Mouse (Mus musculus) heart, embryonic 16.5 days (tissue): ENCODE results near the gene Zg16. TPM values are rescaled to one million over a fixed set of nuclear protein-coding genes. Genes with fewer than 3 reads are reported as not detected.

Source experiments
- ATAC-seq: fragments of 200-750 bp; cut with Nextera tagmentation; replicated peaks from 2 replicates; pipeline ENCODE4 v1.8.0; 2017; ENCODE audit warnings: moderate number of reproducible peaks; ENCODE audit not compliant: insufficient read depth, low FRiP score; ENCODE audit errors: extremely low read depth
- H3K27ac ChIP-seq: fragments of 300-500 bp; sonication (generic); 2 replicates; pipeline ENCODE4 v1.5.1; 2014; ENCODE audit warnings: mild to moderate bottlenecking, low read length, control low read depth, moderate library complexity
- H3K27me3 ChIP-seq: fragments of 300-500 bp; sonication (generic); 2 replicates; pipeline ENCODE4 v1.6.1; 2014; ENCODE audit warnings: low read length, mixed read lengths; ENCODE audit not compliant: control insufficient read depth, insufficient read depth
- H3K36me3 ChIP-seq: fragments of 300-500 bp; sonication (generic); 2 replicates; pipeline ENCODE4 v1.6.1; 2014; ENCODE audit not compliant: control insufficient read depth, insufficient read depth
- H3K4me1 ChIP-seq: fragments of 300-500 bp; sonication (generic); 2 replicates; pipeline ENCODE4 v1.6.1; 2014; ENCODE audit warnings: low read length, mixed read lengths; ENCODE audit not compliant: control insufficient read depth, insufficient read depth
- H3K4me2 ChIP-seq: fragments of 300-500 bp; sonication (generic); 2 replicates; pipeline ENCODE4 v1.6.1; 2014; ENCODE audit warnings: low read depth, mild to moderate bottlenecking, control low read depth, low read length
- H3K4me3 ChIP-seq: fragments of 300-500 bp; sonication (generic); 2 replicates; pipeline ENCODE4 v1.5.1; 2014; ENCODE audit warnings: mild to moderate bottlenecking, control low read depth, low read length
- H3K9ac ChIP-seq: fragments of 300-500 bp; sonication (generic); 2 replicates; pipeline ENCODE4 v1.6.1; 2014; ENCODE audit warnings: low read length, control low read depth
- H3K9me3 ChIP-seq: fragments of 300-500 bp; sonication (generic); replicated peaks from 2 replicates; pipeline ENCODE4 v1.6.1; 2016; ENCODE audit warnings: low read length; ENCODE audit not compliant: control insufficient read depth
- WGBS: fragments of 180-500 bp; shearing (Covaris S2); extraction: QIAGEN DNeasy Blood & Tissue Kit; methylation state at CpG from one replicate; pipeline ENCODE4 v1.1.7; 2014; 5-methylcytosine and 5-hydroxymethylcytosine counted together
- polyA plus RNA-seq: library from polyadenylated mRNA; unstranded; fragments of >200 nt; fragmentation: Nextera tagmentation; extraction: Ambion mirVana; gene quantifications from 2 replicates; pipeline ENCODE4 v1.2.1, GENCODE M21; 2015

The Zg16 gene
- polyA plus RNA-seq, 1 experiment from 2014 or later, result 18.3 TPM

DNA sequence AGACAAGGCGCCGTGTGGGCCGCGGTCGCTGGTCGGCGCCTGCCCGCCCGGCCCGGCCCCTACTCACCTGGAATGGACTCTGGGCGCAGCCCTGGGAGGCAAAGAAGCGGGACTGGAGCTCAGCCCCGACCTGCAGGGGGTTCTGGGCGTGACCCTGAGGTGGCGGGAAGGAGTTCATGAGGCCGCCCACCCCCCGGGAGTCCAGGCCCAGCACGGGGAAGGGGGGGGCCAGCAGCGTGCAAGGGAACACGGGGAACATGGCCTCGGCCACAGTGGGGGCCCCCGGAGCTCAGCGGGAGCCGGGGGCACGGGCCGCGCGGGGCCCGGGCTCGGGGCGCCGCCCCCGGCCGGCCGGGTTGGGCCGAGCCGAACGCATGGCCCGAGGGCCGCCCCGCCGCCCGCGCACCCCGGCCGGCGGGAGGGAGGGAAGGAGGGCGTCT is 60.9 kb downstream of the Zg16 start:
- WGBS, result under 1% methylated on average over 23 of the region's 48 CpGs

DNA sequence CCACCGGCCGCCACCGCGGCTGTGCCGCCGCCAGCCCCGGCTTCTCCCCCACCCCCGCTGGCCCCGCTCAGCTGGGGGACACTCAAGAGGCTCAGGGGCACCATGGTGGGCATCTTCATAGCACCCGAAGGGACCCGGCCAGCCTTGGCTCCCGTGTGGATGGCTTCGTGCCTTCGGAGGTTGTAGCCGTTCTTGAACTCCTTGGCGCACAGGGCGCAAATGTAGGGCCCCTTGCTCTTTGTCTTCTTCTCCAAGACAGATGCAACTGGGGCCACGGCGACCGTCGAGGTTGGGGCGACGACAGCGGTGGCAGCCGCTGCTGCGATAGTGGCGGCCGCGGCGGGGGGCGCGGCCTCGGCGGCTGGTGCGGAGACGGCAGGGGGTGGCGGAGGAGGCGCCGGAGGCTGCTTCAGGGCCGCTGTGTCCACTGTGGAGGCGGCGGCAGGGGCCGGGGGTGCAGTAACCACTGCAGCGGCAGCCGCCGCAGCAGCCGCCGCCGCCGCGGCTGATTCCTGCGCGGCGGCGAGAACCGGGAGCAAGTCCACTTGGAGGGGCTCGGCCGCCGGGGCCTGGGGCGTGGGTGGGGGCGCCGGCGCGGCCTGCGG is 61.5 kb downstream of the Zg16 start:
- Histone ChIP-seq H3K4me1 (peaks cover 46% of the 10 kb centered on the region), H3K27ac (peak overlapping the region; percentile 100), H3K4me3 (peak overlapping the region; percentile 94), H3K4me2 (peak overlapping the region; percentile 92), H3K9ac (peak overlapping the region; percentile 99), H3K36me3 (peaks cover 30% of the 10 kb centered on the region), H3K27me3 (no peaks in the 10 kb centered on the region), H3K9me3 (no peaks in the 10 kb centered on the region)
- ATAC-seq, result no peak
- under 1% methylated on average over 58 of the region's 65 CpGs for WGBS

More for the DNA sequence above, 60.9 kb downstream of the Zg16 start:
- Histone ChIP-seq H3K9ac (peak overlapping the region; percentile 99), H3K36me3 (peaks cover 36% of the 10 kb centered on the region), H3K4me1 (peaks cover 41% of the 10 kb centered on the region), H3K9me3 (no peaks in the 10 kb centered on the region), H3K4me3 (peak overlapping the region; percentile 94), H3K27me3 (no peaks in the 10 kb centered on the region), H3K27ac (peak overlapping the region; percentile 100), H3K4me2 (peak overlapping the region; percentile 92)
- ATAC-seq, result peak; percentile 24

DNA sequence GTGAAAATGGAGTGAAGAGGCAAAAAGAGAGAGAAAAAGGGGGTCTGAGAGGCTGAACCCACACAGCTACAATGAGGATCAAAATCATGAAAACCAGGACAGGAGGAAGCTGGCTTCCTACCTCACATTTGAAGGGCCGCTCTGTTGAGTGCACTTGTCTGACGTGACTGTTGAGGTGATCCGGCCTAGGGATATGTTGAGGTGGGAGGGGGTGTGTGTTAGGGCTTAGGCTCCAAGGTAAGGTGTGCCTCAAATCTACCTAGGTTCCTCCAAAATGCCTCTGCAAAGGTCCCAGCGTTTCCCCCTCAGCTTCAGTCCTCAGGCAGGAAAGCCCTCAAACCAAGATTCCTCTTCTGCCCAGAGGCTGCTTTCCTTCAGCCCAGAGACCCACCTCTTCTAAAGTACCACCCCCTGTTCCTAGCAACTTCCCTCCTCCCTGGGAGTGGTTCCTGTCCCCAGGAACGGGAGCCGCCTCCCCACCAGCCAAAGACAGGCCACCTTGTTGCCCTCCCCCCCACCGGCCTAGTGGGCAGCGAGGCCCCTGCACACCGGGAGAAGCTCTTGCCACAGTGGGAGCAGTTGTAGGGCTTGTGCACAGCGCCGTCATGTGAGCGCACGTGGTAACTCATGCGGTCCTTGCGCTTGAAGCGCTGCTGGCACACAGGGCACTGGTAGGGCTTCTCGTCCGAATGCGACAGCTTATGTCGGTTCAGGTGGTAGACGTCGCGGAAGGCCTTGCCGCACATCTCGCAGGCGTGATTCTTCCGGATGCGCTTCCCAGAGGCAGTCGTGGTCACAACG is 62.2 kb downstream of the Zg16 start:
- no peaks in the 10 kb centered on the region for H3K27me3 ChIP-seq
- peak; percentile 18 for ATAC-seq
- H3K9ac ChIP-seq, result peak overlapping the region; percentile 99
- H3K4me2 ChIP-seq, result peak overlapping the region; percentile 92
- H3K4me1 ChIP-seq, result peaks cover 51% of the 10 kb centered on the region
- H3K27ac ChIP-seq, result peak overlapping the region; percentile 100
- under 1% methylated on average over 30 of the region's 30 CpGs for WGBS
- peak overlapping the region; percentile 94 for H3K4me3 ChIP-seq
- H3K36me3 ChIP-seq, result peaks cover 26% of the 10 kb centered on the region
- H3K9me3 ChIP-seq, result no peaks in the 10 kb centered on the region

DNA sequence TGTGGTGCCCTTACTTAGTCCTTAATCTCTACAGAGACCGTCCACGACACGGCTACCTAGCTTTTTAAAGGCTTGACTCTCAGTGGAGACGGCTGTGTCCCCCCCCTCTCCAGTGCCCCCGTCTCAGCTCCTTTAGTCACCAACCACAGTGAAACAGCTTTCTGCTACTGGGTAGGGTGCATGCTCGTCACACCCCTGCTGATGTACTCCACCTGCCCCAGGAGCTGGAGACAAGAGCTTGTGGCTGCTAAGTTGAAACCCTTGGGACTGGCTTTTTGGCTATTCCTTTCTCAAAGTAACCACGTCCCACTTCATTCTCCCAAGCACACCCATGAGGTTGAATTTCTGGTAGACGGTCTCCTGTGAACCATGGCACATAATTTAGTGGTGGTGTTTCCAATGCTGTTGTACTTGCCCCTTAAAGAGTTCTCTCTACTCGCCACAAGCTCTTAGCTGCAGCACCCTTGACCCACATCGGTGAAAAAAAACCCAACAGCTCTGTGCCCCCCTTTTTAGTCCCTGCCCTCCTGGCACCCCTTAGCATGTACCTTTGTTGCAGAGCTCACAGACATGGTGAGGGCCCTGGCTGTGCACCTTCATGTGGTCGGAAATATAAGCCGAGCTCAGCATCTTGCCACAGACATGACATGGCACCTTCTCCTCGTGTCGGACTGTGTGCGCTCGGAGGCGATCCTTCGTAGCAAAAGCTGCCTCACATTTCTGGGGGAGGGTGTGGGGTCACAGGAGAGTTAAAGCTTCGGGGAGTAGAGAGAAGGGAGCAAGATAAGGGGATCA is 63.0 kb downstream of the Zg16 start:
- ATAC-seq, result no peak
- Histone ChIP-seq H3K27ac (peak overlapping the region; percentile 100), H3K4me2 (peak overlapping the region; percentile 92), H3K27me3 (no peaks in the 10 kb centered on the region), H3K4me1 (peaks cover 51% of the 10 kb centered on the region), H3K36me3 (peaks cover 22% of the 10 kb centered on the region), H3K4me3 (peak overlapping the region; percentile 94), H3K9ac (peak overlapping the region; percentile 99), H3K9me3 (no peaks in the 10 kb centered on the region)
- 20% methylated on average over 19 of the region's 19 CpGs for WGBS

DNA sequence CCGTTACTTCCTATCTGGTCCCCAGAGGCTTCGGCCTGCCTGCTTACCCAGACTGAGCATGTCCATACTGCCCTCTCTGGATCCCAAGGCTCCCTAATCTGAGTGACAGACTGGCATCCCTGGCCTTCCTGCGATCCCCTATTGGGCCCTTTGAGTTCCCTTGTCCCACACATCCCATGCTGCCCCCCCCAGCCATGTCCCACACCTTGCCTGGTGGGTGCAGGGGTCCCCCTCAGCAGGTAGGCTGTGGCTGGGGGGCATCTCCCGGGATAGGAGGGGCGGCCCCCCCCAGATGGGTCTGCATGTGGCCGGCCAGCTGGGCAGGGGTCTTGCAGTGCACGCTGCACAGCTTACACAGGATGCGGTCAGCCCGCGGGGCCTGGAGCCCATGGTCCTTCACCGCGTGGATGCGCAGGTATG is 63.8 kb downstream of the Zg16 start:
- Histone ChIP-seq H3K4me2 (peak overlapping the region; percentile 92), H3K27me3 (no peaks in the 10 kb centered on the region), H3K27ac (no peak overlapping the region), H3K4me1 (peaks cover 51% of the 10 kb centered on the region), H3K4me3 (peak overlapping the region; percentile 94), H3K9me3 (no peaks in the 10 kb centered on the region), H3K9ac (peak overlapping the region; percentile 99), H3K36me3 (peaks cover 21% of the 10 kb centered on the region)
- 77% methylated on average over 13 of the region's 13 CpGs for WGBS
- no peak for ATAC-seq

DNA sequence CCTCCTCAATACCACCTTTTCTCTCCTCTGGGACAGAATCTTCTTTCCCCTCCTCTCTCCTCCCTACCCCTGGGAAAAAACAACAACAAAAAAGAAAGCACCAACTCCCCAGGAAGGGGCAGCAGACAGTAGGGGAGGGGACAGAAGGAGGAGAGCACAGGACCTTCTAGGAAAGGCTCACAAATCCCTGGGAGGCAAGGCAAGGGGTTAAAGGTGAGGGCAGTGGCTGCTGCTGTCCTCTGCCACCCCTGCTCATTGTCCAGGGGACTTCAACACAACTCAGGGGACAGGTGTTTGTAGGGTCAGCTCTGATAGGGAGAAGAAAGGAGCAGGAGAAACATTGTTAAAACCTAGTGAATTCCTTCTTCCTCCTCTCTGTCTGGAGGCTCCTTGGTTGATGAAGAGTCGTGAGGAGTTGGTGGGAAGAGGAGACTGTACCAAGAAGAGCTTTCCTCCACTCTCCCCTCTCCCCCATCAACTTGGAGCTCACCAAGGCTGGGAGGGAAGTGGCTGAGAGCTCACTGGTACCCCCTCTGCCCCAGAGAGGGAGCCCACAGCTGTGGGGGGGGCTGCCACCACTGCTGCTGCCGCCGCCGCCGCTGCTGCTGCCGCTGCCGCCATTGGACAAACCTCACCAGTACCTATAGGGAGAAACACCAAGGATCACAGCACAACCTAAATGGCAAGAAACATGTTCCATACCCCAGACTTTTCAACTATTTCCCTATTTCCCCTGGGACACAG is 64.4 kb downstream of the Zg16 start:
- no peak overlapping the region; the same call in 1 of the 2 replicates for H3K4me3 ChIP-seq
- ATAC-seq, result no peak
- H3K9ac ChIP-seq, result peak overlapping the region; percentile 1; the same call in 1 of the 2 replicates
- H3K27me3 ChIP-seq, result no peaks in the 10 kb centered on the region
- peaks cover 48% of the 10 kb centered on the region for H3K4me1 ChIP-seq
- H3K4me2 ChIP-seq, result peak overlapping the region; percentile 92
- H3K27ac ChIP-seq, result no peak overlapping the region
- H3K36me3 ChIP-seq, result peaks cover 21% of the 10 kb centered on the region
- WGBS, result 79% methylated on average over 7 of the region's 7 CpGs
- no peaks in the 10 kb centered on the region for H3K9me3 ChIP-seq

DNA sequence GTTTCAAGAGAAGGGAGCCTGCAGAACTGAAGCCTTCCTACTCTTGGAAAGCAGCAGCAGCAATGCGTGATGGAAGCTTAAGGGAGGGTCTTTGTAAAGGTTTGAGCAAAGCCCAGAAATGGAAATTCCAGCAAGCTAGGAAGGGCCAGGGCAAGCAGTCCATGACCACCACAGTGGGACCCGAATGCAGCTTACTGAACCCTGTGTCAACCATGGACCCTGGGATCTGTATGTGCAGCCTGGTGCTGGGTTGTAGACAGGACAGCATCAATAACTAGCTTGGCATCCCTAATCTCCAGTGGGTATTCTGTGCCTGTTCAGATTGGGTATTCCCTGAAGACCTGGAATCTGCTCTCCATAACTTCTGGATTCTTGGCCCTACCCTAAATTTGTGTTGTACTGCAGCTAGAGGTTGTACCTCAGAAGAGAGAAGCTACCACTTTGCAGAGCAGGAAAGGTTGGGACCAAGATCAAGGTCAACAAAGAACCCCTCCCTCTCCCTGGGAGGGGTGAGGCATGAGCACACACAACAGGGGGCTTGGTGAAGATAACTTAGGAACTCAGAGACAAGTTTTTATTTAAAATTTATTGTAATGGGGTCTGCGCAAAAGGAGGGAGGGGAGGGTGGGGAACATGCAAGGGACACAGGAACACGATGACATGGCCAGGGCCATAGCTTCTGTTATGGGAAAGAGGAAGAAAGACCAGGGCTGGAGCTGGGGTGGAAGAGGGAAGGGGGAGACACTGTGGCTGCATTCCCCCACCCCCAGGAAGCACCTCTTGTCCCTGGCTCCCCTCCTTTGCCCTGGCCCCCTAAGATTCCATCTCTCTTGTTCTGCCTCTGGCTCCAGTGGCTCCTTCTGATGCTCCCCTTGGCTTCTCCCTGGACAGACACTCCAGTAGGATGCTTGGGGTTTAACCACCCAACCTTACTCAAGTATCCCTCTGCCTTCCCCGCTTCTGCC is 65.3 kb downstream of the Zg16 start:
- 45% methylated on average over 5 of the region's 5 CpGs for WGBS

More for the DNA sequence above, 65.3 kb downstream of the Zg16 start:
- Histone ChIP-seq H3K27me3 (no peaks in the 10 kb centered on the region), H3K4me3 (peak overlapping the region; percentile 58), H3K27ac (peak overlapping the region; percentile 57), H3K4me1 (peaks cover 50% of the 10 kb centered on the region), H3K36me3 (peaks cover 21% of the 10 kb centered on the region), H3K4me2 (peak overlapping the region; percentile 93), H3K9ac (peak overlapping the region; percentile 79), H3K9me3 (no peaks in the 10 kb centered on the region)
- ATAC-seq, result no peak
